Mouse (Mus musculus): ENCODE measurements around the gene B230104I21Rik.

The B230104I21Rik gene

DNA sequence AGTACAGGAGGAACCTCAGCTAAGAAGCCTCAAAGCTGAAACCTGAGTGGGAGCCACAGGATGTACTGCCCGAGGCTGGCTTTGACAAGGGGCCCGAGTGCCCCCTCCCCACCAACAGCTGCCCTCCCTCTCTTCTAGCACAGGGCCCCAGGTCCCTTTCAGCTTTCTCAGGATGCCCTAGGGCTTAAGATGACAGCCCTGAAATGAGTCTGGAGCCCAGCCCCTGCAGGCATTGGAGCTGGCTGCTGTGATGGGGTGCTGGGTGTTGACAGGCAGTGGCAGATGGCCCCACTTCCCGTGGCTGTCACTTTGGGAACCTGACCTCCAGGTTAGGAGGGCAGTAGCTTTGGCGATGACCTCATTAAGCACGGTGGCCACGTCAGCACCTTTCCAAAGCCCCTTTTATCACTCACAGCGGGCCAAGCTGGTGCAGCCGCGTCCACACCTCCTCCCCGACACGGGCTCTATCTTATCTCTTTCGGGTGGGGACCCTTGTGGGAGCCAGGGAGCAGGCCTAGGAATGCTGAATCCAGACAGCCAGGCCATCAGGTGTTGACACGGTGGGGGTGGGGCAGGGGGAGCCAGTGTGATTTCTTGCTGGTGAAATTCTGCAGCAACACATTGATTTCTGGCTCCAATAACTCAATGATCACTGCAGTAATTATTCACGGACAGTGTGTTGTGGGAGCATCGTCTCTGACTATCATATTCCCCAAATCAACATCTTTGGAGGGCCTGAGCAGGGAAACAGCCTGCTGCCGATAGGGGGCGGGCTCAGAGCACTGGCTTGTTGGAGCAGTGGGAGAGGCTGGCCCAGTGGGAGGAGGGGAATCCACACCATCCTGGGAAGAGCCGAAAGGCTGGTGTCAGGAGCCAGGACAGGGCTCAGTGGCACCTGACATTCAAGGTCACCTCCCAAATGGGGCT is 57.5 kb downstream of the B230104I21Rik start:
- DNase-seq (ENCODE audit: low spot score) = no peak

DNA sequence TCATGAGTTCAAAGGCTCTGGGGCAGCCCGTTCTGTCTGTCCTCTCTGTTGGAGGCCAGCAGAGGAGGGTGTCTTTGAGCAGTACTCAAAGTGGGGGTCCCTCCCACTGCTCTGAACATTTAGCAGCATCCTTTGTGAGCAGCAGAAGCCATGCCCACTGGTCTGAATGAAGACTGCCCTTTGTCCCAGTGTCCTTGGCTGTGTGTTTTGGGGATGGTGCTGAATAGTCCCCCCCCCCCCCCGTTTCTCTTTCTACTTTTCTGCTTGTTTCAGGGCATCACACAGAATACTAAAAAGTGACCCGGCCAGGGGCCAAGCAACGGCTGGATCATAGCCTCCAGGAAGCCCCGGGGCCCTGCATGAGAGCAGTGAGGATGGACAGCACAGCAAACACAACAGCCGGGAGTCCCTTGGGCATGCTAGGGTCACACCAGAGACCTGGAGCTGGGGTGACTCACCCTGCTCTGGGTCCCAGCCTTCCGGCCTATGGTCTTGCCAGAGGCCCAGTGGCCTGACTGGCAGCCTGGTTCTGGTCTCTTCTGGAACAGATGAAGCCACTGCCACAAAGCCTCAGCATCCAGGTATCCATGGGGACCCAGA is 58.3 kb downstream of the B230104I21Rik start:
- no peak for DNase-seq (ENCODE audit: low spot score)

- no peak for DNase-seq (ENCODE audit: low spot score)
Measured at GRCm38 (mm10) chr4:154396652-154397301, 60.9 kb downstream of the B230104I21Rik start.

Measured in yolk sac, embryonic 10.5 days (tissue).